Mouse (Mus musculus) heart, adult 2 months (tissue): Measurements from ENCODE around the gene Tex26. TPM values are rescaled to one million over a fixed set of nuclear protein-coding genes. Genes with fewer than 3 reads are reported as not detected.

Experiments used
- DNase-seq, 2 experiments: peaks; one replicate each; pipeline ENCODE4 v3.0.0; 2021
- H3K27ac ChIP-seq: fragments of 200-600 bp; 2 replicates; pipeline ENCODE4 v1.8.1; 2022
- H3K27me3 ChIP-seq: fragments of 200-500 bp; 2 replicates; pipeline ENCODE4 v1.6.1; 2012; ENCODE audit warnings: mild to moderate bottlenecking, low read length, inconsistent platforms, mixed read lengths; ENCODE audit not compliant: control insufficient read depth, insufficient read depth
- H3K36me3 ChIP-seq: fragments of 200-500 bp; 2 replicates; pipeline ENCODE4 v1.6.1; 2012; ENCODE audit warnings: low read length, inconsistent platforms; ENCODE audit not compliant: control insufficient read depth, insufficient read depth
- H3K4me1 ChIP-seq: fragments of 200-500 bp; 2 replicates; pipeline ENCODE4 v1.6.1; 2011; ENCODE audit warnings: low read length; ENCODE audit not compliant: control insufficient read depth, insufficient read depth
- H3K4me3 ChIP-seq: fragments of 200-600 bp; 2 replicates; pipeline ENCODE4 v1.8.1; 2022
- H3K79me2 ChIP-seq: fragments of 200-500 bp; replicated peaks from 2 replicates; pipeline ENCODE4 v1.6.1; 2012; ENCODE audit warnings: mild to moderate bottlenecking, inconsistent platforms, low read length, moderate library complexity, mixed read lengths; ENCODE audit not compliant: control insufficient read depth, insufficient read depth
- H3K9ac ChIP-seq: fragments of 200-500 bp; 2 replicates; pipeline ENCODE4 v1.6.1; 2012; ENCODE audit warnings: low read depth, mild to moderate bottlenecking, control low read depth, inconsistent platforms, low read length, mixed read lengths
- CTCF ChIP-seq: fragments of 200-600 bp; IDR thresholded peaks from 2 replicates; pipeline ENCODE4 v1.8.1; 2022; ENCODE audit warnings: antibody characterized with exemption, mild to moderate bottlenecking, moderate library complexity
- EP300 ChIP-seq: fragments of 200-500 bp; IDR thresholded peaks from 2 replicates; pipeline ENCODE4 v1.6.1; 2011; ENCODE audit warnings: low read depth, low read length, control low read depth; ENCODE audit not compliant: insufficient read depth
- POLR2A ChIP-seq: fragments of 200-500 bp; IDR thresholded peaks from 2 replicates; pipeline ENCODE4 v1.6.1; 2011; ENCODE audit warnings: mild to moderate bottlenecking, low read depth, low read length, control low read depth; ENCODE audit not compliant: insufficient read depth
- WGBS: fragments of 180-500 bp; shearing (Covaris S2); methylation state at CpG from one replicate; pipeline ENCODE4 v1.1.7; 2018; 5-methylcytosine and 5-hydroxymethylcytosine counted together
- intact Hi-C: fragments of 180-260 bp; cut with DNase I; formaldehyde crosslinking; loops from one replicate; pipeline ENCODE4 v1.15.1; 2025
- polyA plus RNA-seq: library from polyadenylated mRNA; depleted of rRNA; stranded (reverse); fragments of >200 nt; gene quantifications from 2 replicates; pipeline ENCODE4 v1.2.3, GENCODE M21; 2012
- total RNA-seq, 2 experiments: library from RNA; stranded (reverse); gene quantifications; 2 replicates each; pipeline ENCODE4 v1.2.3; 2021

Gene Tex26
- total and polyA plus RNA-seq, 3 experiments = not detected

- H3K27ac ChIP-seq = peak overlapping the region; percentile 70
- no peaks in the 10 kb centered on the region for H3K36me3 ChIP-seq
- intact Hi-C loops = loop anchor here (5.0 kb wide), 1 partner anchor 35 kb away; no protein-coding TSS in a partner anchor
- 77% methylated on average over 10 of the region's 10 CpGs for whole genome bisulfite sequencing
- DNase-seq = no peak
- TF ChIP-seq POLR2A = no peak
- no peak for TF ChIP-seq CTCF
- TF ChIP-seq EP300 = no peak
- H3K27me3 ChIP-seq = no peaks in the 10 kb centered on the region
- H3K9ac ChIP-seq = peak overlapping the region; percentile 14
- no peaks in the 10 kb centered on the region for H3K79me2 ChIP-seq
- H3K4me1 ChIP-seq = no peaks in the 10 kb centered on the region; the same call in 1 of the 2 replicates
- H3K4me3 ChIP-seq = peak overlapping the region; percentile 45
These were observed 26.8 kb upstream of the Tex26 start for GRCm38 (mm10) chr5:149412671-149413070.

- TF ChIP-seq CTCF (no peak), EP300 (no peak), POLR2A (no peak)
- intact Hi-C loops = loop anchor here (5.0 kb wide), 1 partner anchor 37 kb away; no protein-coding TSS in a partner anchor
- peak overlapping the region; percentile 16; the same call in 1 of the 2 replicates for H3K4me3 ChIP-seq
These were observed 24.9 kb upstream of the Tex26 start for GRCm38 (mm10) chr5:149414369-149415167.

GRCm38 (mm10) chr5:149417381-149417780 is 22.1 kb upstream of the Tex26 start:
- DNase-seq = no peak
- H3K9ac ChIP-seq = no peak overlapping the region
- no peaks in the 10 kb centered on the region for H3K36me3 ChIP-seq
- H3K79me2 ChIP-seq = no peaks in the 10 kb centered on the region
- intact Hi-C loops = no loop called here
- H3K27ac ChIP-seq = no peak overlapping the region
- WGBS = 94% methylated on average over 4 of the region's 4 CpGs
- no peak overlapping the region for H3K4me3 ChIP-seq
- H3K27me3 ChIP-seq = no peaks in the 10 kb centered on the region
- no peaks in the 10 kb centered on the region; the same call in 1 of the 2 replicates for H3K4me1 ChIP-seq
- TF ChIP-seq POLR2A = no peak
- peak; percentile 65 for TF ChIP-seq CTCF

More at GRCm38 (mm10) chr5:149414369-149415167, 24.9 kb upstream of the Tex26 start:
- Histone ChIP-seq H3K79me2 (no peaks in the 10 kb centered on the region), H3K27ac (no peak overlapping the region), H3K36me3 (no peaks in the 10 kb centered on the region), H3K9ac (no peak overlapping the region; the same call in 1 of the 2 replicates), H3K27me3 (no peaks in the 10 kb centered on the region), H3K4me1 (no peaks in the 10 kb centered on the region; the same call in 1 of the 2 replicates)
- DNase-seq = no peak
- WGBS = 59% methylated on average over 9 of the region's 9 CpGs

GRCm38 (mm10) chr5:149426525-149426924 is 12.9 kb upstream of the Tex26 start:
- no peaks in the 10 kb centered on the region for H3K79me2 ChIP-seq
- H3K9ac ChIP-seq = no peak overlapping the region
- H3K4me3 ChIP-seq = no peak overlapping the region
- TF ChIP-seq CTCF = no peak
- 81% methylated on average over 3 of the region's 3 CpGs for WGBS
- intact Hi-C loops = no loop called here
- H3K36me3 ChIP-seq = no peaks in the 10 kb centered on the region
- no peak overlapping the region for H3K27ac ChIP-seq
- no peaks in the 10 kb centered on the region for H3K27me3 ChIP-seq
- no peaks in the 10 kb centered on the region for H3K4me1 ChIP-seq
- no peak for DNase-seq

- no peak overlapping the region for H3K9ac ChIP-seq
- H3K79me2 ChIP-seq = no peaks in the 10 kb centered on the region
- no peak for DNase-seq
- H3K27ac ChIP-seq = no peak overlapping the region
- H3K4me3 ChIP-seq = no peak overlapping the region
- TF ChIP-seq CTCF (no peak), EP300 (no peak)
- no peaks in the 10 kb centered on the region for H3K4me1 ChIP-seq
- H3K36me3 ChIP-seq = no peaks in the 10 kb centered on the region
- intact Hi-C loops = no loop called here
- no peaks in the 10 kb centered on the region for H3K27me3 ChIP-seq
- WGBS = 87% methylated on average over 8 of the region's 8 CpGs
These were observed 12.0 kb upstream of the Tex26 start for GRCm38 (mm10) chr5:149427277-149428060.

DNA sequence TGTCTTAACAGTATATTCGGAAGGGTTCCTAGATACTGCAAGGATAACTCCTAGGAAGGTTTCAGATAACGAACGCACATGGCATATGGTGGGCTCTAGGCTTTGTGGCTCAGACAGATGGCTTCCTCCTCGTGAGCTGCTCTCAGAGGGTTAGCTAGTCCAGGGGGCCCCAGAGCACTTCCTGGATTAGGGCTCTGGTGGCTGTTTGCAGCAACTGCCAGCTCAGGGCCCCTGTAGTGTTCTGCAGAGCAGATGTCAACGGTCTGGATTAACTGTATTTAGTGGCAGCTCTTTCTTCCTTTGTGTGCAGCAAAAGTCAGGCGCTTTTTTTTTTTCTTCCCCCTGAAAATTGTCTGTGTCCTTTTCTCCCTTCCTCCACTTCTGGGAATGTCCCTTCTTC is 11.1 kb upstream of the Tex26 start:
- Histone ChIP-seq H3K4me3 (no peak overlapping the region), H3K9ac (no peak overlapping the region), H3K79me2 (no peaks in the 10 kb centered on the region), H3K27me3 (no peaks in the 10 kb centered on the region), H3K36me3 (no peaks in the 10 kb centered on the region), H3K27ac (no peak overlapping the region), H3K4me1 (no peaks in the 10 kb centered on the region)
- 10% methylated on average over 6 of the region's 6 CpGs for WGBS
- intact Hi-C loops = no loop called here
- TF ChIP-seq CTCF = no peak
- TF ChIP-seq POLR2A = no peak
- no peak for TF ChIP-seq EP300
- DNase-seq = no peak
